Mouse (Mus musculus): ENCODE measurements at regions not wholly inside any gene's neighbourhood (a gene's known extent, or its start where the extent isn't known, plus 50 kb on each side); places are given as distances from the start of the nearest gene placed in this dataset.

DNA sequence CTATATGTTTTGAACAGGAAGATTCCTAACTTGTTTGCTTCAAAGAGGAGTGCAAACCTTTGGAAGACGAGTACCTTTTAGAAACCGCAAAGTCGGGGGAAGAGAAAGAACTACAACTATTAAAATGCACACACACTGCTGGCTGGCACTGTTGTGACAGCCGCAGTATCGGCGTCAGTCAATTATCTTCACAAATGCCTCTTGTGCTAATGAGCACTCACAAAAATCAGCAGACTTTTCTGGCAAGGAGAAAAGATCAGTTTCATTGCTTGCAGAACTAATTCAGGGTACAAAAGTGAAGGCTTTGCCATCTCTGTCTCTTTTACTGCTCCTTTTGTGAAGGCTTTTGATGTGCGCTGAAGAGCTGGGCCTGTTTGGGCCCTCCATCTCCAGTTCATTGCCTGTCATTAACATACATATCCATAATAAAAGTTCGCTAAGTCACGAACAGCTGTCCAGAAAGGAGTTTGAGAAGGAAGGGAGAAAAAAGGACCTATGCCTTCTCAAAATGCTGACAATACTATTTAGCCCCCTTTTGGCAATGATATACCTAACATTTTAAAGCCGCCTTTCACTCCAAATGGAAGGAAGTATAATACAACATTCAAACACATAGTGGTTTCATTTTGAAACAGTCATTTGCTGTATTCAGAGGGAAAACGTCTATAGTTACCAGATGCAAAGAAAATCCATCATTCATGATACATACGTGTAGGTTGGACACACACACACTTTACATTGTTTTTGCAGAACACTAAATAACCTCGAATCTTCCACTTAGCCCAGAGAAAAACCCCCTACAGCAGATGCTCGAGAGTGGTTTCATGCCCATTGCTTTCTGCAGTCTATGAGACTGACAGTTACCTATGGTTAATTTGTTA lies 186.6 kb upstream of the Sp8 start:
- CTCF ChIA-PET, result no interaction called here

GRCm38 (mm10) chr12:118650483-118651160 lies 195.5 kb upstream of the Sp8 start:
- CTCF ChIA-PET, result no interaction called here

- CTCF ChIA-PET, result interaction anchor here (0.6 kb wide), 1 partner anchor 214 kb away, joined by 3 read pairs; no protein-coding TSS in a partner anchor
Observed at GRCm38 (mm10) chr12:118649323-118649973, 196.7 kb upstream of the Sp8 start.

- CTCF ChIA-PET, result no interaction called here
Observed at GRCm38 (mm10) chr12:118648673-118649072, 197.5 kb upstream of the Sp8 start.

- CTCF ChIA-PET, result no interaction called here
Observed at GRCm38 (mm10) chr12:118647270-118648042, 198.7 kb upstream of the Sp8 start.

DNA sequence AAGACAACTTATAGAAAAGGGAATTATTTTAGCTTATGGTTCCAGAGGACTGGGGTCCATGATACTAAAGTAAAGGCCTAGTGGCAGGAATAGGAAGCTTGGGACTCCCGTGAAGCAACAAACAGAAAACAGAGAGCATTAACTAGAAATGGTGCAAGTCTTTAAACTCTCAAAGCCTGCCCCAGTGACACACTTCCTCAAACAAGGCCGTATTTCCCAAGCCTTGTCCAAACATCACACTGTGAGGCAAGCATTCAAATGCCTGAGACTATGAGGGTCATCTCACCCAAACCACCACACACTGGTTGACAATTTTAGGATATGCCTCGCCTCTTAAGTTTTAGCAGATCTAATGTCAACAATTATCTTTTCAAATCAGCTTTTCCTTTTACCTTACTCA lies 205.2 kb upstream of the Sp8 start:
- CTCF ChIA-PET, result no interaction called here

DNA sequence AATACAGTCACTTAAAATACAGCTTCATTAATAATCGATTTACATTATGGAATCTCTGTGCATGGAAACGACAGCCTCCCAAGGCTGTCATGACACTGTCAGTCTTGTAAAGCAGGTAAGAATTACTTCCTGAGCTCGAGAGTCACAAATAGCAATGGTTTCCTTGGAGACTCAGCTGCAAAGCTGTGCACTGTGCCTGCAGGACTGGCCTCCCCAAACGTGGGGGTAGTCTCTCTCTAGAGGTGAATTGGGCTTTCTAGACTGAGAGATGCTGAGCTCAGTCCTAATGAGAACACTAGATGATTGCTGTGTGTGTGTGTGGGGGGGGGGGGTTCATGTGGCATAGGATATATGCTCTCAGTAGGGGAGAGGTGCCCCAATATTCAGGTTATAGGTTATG lies 208.9 kb upstream of the Sp8 start:
- CTCF ChIA-PET, result no interaction called here

GRCm38 (mm10) chr12:118635456-118635855 lies 210.7 kb upstream of the Sp8 start:
- CTCF ChIA-PET, result no interaction called here

GRCm38 (mm10) chr12:118630373-118630772 lies 215.8 kb upstream of the Sp8 start:
- CTCF ChIA-PET, result no interaction called here

DNA sequence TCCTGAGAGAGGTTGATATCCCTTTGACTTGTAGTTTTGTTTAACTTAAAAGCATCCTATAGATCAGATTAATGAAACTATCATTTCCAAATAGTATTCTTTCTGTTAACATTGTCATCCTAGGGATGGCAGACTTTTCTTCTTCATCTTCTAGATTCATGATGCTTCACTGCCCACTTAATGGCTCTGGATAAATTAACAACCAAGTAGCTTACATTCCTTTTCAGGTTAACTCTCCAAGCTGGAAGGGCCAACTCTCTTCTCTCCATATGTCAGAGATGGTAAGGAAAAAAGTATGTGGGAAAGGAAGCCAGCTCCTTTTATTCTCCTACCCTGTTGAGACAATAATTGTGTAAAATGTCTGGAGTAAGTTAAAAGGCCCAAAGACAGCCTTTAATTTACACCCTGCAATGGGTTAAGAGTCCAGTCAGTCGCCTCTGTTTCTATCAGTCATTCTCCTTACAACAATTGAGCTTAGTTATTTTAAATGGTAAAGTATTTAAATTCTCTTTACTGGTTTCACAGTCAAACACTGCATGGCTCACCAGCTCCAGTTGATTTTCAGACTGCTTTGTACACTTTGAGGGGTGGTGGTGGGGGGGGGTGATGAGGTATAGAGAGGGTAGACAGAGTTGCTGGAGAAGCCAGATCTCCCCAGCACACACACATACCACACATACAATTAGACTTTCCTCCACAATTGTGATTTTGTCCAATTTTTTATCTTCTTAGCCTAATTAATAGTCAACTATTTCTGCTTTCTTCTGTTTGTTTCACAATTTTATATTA lies 224.2 kb upstream of the Sp8 start:
- CTCF ChIA-PET, result no interaction called here

DNA sequence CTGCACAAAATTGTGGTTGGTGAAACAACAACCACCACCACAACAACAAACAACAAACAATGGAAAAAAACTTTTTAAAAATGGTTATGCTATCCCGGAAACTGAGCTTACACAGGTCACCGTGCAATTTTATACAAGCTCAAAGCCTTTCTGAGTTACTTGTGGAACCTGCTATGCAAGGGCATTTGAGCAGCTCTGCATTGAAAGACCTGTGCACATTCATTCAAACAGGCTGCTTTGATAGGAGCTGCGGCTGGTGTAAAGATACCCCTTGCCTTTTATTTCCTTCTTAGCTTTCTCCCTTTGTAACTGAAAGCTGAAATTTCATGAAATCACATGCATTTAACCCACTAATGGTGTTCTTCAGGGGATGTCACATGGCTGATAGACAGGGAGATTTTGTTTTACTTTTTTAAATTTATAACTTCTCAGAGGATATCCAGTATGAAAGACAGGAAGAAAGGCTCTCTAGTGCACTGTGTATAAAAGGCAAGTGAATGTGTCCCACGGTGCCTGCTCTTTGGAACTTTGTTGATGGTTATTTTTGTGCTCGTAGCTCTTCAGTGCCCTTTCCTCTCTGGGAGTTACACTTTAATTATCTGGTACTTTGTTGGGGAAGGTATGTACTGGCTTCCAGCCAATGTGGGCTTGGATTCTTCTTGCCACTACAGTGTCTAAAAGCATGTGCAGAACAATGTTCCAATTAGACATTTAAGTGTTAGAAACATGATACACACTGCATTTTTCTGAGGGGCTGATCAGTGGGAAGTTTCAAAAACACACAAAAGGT lies 225.1 kb upstream of the Sp8 start:
- CTCF ChIA-PET, result no interaction called here

- CTCF ChIA-PET, result no interaction called here
Observed at GRCm38 (mm10) chr12:118597015-118597414, 249.1 kb upstream of the Sp8 start.

DNA sequence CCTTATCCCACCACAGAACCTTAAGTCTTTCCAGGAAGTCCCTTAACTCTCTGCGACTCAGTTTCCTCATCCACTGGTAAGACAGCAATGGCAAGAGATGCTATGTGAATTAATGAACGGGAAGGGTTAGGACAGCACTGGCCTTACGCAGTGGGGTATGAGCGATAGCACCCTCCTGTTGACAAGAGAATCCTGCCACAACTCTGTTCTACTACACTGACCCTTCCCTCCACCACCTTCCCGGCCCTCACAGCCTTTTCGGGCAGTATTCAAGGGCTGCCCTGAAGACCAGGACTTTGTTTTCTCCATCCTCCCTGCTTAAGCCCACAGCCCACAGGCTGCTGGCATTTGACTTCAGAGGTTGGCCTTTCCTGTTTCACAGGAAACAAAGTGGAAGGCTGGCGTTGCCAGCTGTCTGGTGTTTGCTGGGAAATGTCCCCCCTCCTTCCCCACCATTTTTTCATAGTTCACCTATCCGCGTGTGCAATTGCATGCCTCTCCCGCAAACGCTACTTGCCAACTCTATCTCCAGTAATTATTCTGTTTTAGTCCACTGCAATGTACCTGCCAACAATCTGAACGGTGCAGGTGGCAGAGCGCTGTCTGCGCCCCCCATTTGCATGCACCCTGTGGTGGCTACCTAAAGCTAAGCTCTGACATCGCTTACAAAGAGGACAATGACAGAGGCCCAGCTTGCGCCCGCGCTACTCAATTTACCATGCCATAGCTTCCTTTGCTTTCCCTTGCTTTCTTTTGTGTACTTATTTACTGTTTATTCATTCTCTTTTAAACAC lies 251.2 kb upstream of the Sp8 start:
- CTCF ChIA-PET, result no interaction called here

DNA sequence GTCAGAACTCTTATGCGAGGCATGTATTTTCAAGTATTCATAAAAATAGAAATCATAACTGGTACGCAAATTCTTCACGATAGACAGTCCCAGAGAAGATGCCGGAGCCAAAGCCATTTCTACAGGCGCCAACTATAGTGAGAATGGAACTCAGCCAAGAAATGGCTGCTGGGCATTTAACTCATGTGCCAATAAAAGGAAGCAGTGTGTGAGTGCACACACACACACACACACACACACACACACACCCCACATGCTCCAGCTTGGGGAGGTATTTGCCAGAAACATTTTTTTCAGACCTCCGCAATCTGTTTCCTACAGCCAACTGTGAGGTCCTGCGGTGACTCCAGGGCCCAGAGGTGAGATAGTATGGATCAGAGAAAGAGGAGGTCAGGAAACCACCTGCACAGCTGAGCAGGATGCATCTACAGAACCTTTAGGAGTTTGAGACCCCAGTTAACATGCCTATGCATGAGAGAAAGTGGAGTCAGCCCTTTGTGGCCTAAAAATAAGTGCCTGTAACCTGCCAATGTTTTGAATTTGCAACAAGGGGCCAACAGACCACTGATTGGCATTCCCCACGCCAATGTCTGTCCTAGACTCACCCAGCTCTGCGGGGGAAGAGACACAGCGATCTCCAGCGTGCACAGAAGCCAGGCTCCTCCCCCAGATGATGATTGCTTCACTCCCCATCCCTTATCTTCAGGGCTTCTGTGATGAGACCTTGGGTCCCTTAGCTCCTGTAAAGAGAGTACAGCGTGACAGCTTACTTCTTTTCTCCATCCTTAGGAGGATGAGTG lies 262.1 kb upstream of the Sp8 start:
- CTCF ChIA-PET, result no interaction called here

GRCm38 (mm10) chr12:118569811-118570210 lies 268.6 kb upstream of the Sp4 start:
- CTCF ChIA-PET, result no interaction called here

DNA sequence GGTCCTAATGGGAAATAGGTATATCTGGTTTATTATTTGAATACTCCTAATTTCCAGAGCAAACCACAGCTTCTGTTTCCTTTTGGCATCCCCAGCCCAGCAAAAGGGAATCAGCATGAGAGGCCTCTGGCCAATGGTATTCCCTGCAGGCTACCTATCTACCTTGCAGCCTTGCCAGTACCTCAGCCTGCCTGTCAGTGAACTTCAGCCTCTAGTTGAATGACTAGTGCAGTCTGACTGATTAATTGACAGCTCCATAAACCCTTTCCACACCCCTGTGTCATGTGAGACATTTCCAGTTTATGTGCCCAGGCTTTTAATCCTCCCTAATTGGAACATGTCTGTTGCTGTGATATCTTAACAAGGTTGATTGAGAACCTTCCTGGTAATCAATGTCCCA lies 265.4 kb upstream of the Sp4 start:
- CTCF ChIA-PET, result no interaction called here

- CTCF ChIA-PET, result no interaction called here
Observed at GRCm38 (mm10) chr12:118564394-118565112, 263.3 kb upstream of the Sp4 start.

GRCm38 (mm10) chr12:118562226-118562625 lies 261.0 kb upstream of the Sp4 start:
- CTCF ChIA-PET, result no interaction called here
